Mouse (Mus musculus) ES-Bruce4 (cell line): ENCODE data around the gene Dppa1. TPM values are rescaled to one million over a fixed set of nuclear protein-coding genes. Genes with fewer than 3 reads are reported as not detected.
"Not testable (repeated sequence)": the region's sequence is repeated elsewhere in the genome, so short reads cannot be mapped to it uniquely, and the experiment has no call there.

Experiments used
- H3K27ac ChIP-seq: 2 replicates; pipeline ENCODE4 v1.5.1; 2012; ENCODE audit warnings: low read length, inconsistent platforms; ENCODE audit not compliant: insufficient read depth
- H3K27me3 ChIP-seq: 2 replicates; pipeline ENCODE4 v1.6.1; 2012; ENCODE audit warnings: mild to moderate bottlenecking, low read length, inconsistent platforms; ENCODE audit not compliant: control insufficient read depth, poor library complexity, insufficient read depth, severe bottlenecking
- H3K36me3 ChIP-seq: 2 replicates; pipeline ENCODE4 v1.6.1; 2012; ENCODE audit warnings: inconsistent platforms, mild to moderate bottlenecking, low read length, moderate library complexity; ENCODE audit not compliant: control insufficient read depth, poor library complexity, insufficient read depth, severe bottlenecking
- H3K4me1 ChIP-seq: one replicate; pipeline ENCODE4 v1.8.1; 2011; ENCODE audit warnings: low read length; ENCODE audit not compliant: control insufficient read depth, insufficient read depth
- H3K4me3 ChIP-seq: 2 replicates; pipeline ENCODE4 v1.5.1; 2011; ENCODE audit warnings: low read depth, mild to moderate bottlenecking, low read length
- H3K9ac ChIP-seq: 2 replicates; pipeline ENCODE4 v1.6.1; 2012; ENCODE audit warnings: low read depth, mild to moderate bottlenecking, inconsistent platforms; ENCODE audit not compliant: poor library complexity, severe bottlenecking
- H3K9me3 ChIP-seq: replicated peaks from 2 replicates; pipeline ENCODE4 v1.6.1; 2012; ENCODE audit warnings: mild to moderate bottlenecking, low read length, inconsistent platforms; ENCODE audit not compliant: control insufficient read depth, poor library complexity, insufficient read depth, severe bottlenecking
- CTCF ChIP-seq: IDR thresholded peaks from one replicate; pipeline ENCODE4 v1.8.1; 2011; ENCODE audit warnings: low read depth, low read length
- EP300 ChIP-seq: IDR thresholded peaks from 2 replicates; pipeline ENCODE4 v1.6.1; 2011; ENCODE audit warnings: low read depth, low read length; ENCODE audit not compliant: insufficient read depth
- POLR2A ChIP-seq: IDR thresholded peaks from one replicate; pipeline ENCODE4 v1.8.1; 2011; ENCODE audit warnings: low read length; ENCODE audit not compliant: insufficient read depth
- polyA plus RNA-seq: library from polyadenylated mRNA; stranded (reverse); fragments of >200 nt; gene quantifications from 2 replicates; pipeline ENCODE4 v1.2.4, GENCODE M21; 2011; ENCODE audit warnings: low read depth; ENCODE audit not compliant: missing spikeins, insufficient read depth, insufficient read length

The Dppa1 gene
- polyA plus RNA-seq, 1 experiment: not detected

DNA sequence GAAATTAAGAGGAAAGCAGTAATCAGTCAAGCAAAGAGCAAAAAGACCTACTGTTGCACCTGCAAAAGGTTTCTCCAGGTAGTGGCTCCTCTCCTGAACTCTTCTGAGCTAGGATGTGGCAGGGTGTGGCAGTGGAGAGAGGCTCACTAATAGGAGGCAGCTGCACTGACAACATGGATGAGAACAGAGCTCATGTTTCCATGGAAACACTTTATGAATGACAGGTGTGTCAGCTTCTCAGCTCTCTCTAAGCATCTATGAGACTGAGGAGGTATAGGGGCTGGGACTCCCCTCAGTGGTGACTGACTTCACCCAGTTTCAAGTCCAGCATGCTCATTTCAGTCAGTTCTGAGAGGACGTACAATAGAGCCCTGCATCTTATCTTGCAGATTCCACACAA, 15.8 kb upstream of the Dppa1 start:
- no peaks in the 10 kb centered on the region for H3K27me3 ChIP-seq
- H3K4me3 ChIP-seq: no peak overlapping the region
- H3K9ac ChIP-seq: no peak overlapping the region
- H3K9me3 ChIP-seq: no peaks in the 10 kb centered on the region
- H3K36me3 ChIP-seq: no peaks in the 10 kb centered on the region
- H3K27ac ChIP-seq: no peak overlapping the region
- no peaks in the 10 kb centered on the region for H3K4me1 ChIP-seq
- no peak for TF ChIP-seq CTCF
- TF ChIP-seq POLR2A: no peak
- TF ChIP-seq EP300: no peak

GRCm38 (mm10) chr11:46636568-46636967, 7.5 kb upstream of the Dppa1 start:
- Histone ChIP-seq H3K27me3 (no peaks in the 10 kb centered on the region), H3K27ac (no peak overlapping the region)

DNA sequence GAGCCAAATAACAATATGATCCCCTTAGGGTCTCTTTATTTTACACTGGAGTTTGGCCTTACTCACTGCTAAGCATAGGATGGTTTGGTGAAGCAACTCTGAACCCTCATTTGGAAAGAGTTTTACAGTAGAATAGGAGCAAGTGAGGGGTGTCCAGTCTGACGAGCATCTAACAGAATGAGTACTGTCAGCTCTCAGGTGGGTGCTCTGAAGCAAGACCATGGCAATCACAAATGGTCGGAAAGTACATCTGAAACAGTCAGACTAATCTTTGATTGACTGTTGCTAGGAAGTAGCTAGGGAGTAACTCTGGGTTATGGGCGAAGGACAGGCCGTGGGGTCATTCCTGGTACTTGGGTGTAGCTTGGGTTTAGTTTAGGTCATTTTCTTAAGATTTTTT, 6.5 kb upstream of the Dppa1 start:
- H3K27me3 ChIP-seq, H3K27ac ChIP-seq, H3K4me3 ChIP-seq, H3K4me1 ChIP-seq, H3K9ac ChIP-seq, H3K36me3 ChIP-seq, H3K9me3 ChIP-seq: not testable (repeated sequence)

More at GRCm38 (mm10) chr11:46636568-46636967, 7.5 kb upstream of the Dppa1 start:
- Histone ChIP-seq H3K9me3 (no peaks in the 10 kb centered on the region), H3K9ac (no peak overlapping the region), H3K4me3 (no peak overlapping the region), H3K4me1 (no peaks in the 10 kb centered on the region), H3K36me3 (no peaks in the 10 kb centered on the region)
- TF ChIP-seq EP300 (no peak), POLR2A (no peak), CTCF (no peak)

- H3K36me3 ChIP-seq: no peaks in the 10 kb centered on the region
- no peak overlapping the region for H3K9ac ChIP-seq
- H3K9me3 ChIP-seq: no peaks in the 10 kb centered on the region
- H3K4me3 ChIP-seq: no peak overlapping the region
- no peaks in the 10 kb centered on the region for H3K27me3 ChIP-seq
- TF ChIP-seq EP300 (no peak), POLR2A (no peak), CTCF (peak; percentile 41)
- H3K27ac ChIP-seq: no peak overlapping the region
- no peaks in the 10 kb centered on the region for H3K4me1 ChIP-seq
These were observed 2.6 kb upstream of the Dppa1 start for GRCm38 (mm10) chr11:46631635-46632034.

- Histone ChIP-seq H3K27me3 (no peaks in the 10 kb centered on the region), H3K36me3 (no peaks in the 10 kb centered on the region), H3K4me1 (no peaks in the 10 kb centered on the region), H3K4me3 (no peak overlapping the region), H3K9me3 (no peaks in the 10 kb centered on the region), H3K9ac (no peak overlapping the region), H3K27ac (no peak overlapping the region)
- TF ChIP-seq POLR2A: no peak
- TF ChIP-seq CTCF: no peak
- no peak for TF ChIP-seq EP300
These were observed 8.5 kb downstream of the Dppa1 start for GRCm38 (mm10) chr11:46620414-46621168.

DNA sequence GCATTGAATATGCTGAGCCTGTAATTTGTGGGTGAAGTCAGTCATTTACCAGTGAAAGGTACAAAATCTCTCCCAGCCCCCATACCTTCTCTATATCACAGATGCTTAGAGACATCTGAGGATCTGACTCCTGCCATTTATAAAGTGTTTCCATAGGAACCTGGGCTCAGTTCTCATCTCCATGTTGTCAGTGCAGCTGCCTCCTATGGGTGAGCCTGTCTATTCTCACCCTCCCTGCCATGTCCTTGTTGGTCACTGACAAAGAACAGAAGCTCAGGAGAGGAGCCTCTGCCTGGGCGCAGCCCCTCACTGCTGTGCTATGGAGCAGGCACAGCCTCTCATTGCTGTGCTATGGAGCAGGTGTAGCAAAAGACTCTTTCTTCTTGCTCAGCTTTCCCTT, 9.1 kb downstream of the Dppa1 start:
- H3K9me3 ChIP-seq: no peaks in the 10 kb centered on the region
- no peak overlapping the region for H3K9ac ChIP-seq
- H3K4me1 ChIP-seq: no peaks in the 10 kb centered on the region
- H3K27me3 ChIP-seq: no peaks in the 10 kb centered on the region
- TF ChIP-seq CTCF: no peak
- TF ChIP-seq POLR2A: no peak
- TF ChIP-seq EP300: no peak
- no peak overlapping the region for H3K4me3 ChIP-seq
- H3K36me3 ChIP-seq: no peaks in the 10 kb centered on the region
- no peak overlapping the region for H3K27ac ChIP-seq
